Mouse (Mus musculus): Measurements from ENCODE around the gene Samd10.

Gene Samd10

GRCm38 (mm10) chr2:181592231-181593041, 6.6 kb downstream of the Samd10 start, which contains the start of gene Zfp512b:
Gene Zfp512b (minus strand): TSS chr2:181592803.
- DNase-seq = peak; percentile 68 to 76

- DNase-seq = peak; percentile 38 to 51
Observed at GRCm38 (mm10) chr2:181591528-181592085, 7.4 kb downstream of the Samd10 start, which contains the start of gene Prpf6. Gene Prpf6 (plus strand): TSS chr2:181591868.

GRCm38 (mm10) chr2:181590471-181590870, 8.5 kb downstream of the Samd10 start:
- DNase-seq = no peak

DNA sequence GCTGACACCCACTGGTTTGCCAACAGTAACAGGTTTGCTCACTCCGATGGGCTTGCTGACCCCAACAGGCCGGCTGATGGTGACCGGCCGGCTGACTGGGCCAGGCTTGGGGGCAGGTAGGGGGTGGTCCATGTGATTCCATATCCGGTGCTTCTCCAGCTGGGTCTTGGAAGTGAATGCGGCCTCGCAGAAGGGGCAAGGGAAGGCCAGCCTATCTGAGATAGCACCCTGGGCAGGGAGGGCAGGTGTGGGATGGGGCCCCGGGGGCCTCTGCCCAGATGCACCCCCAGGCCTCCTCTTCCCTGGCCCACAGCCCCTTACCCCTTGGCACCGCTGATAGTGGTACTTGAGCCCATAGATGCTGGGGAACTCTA, 9.3 kb downstream of the Samd10 start:
- DNase-seq = no peak

DNA sequence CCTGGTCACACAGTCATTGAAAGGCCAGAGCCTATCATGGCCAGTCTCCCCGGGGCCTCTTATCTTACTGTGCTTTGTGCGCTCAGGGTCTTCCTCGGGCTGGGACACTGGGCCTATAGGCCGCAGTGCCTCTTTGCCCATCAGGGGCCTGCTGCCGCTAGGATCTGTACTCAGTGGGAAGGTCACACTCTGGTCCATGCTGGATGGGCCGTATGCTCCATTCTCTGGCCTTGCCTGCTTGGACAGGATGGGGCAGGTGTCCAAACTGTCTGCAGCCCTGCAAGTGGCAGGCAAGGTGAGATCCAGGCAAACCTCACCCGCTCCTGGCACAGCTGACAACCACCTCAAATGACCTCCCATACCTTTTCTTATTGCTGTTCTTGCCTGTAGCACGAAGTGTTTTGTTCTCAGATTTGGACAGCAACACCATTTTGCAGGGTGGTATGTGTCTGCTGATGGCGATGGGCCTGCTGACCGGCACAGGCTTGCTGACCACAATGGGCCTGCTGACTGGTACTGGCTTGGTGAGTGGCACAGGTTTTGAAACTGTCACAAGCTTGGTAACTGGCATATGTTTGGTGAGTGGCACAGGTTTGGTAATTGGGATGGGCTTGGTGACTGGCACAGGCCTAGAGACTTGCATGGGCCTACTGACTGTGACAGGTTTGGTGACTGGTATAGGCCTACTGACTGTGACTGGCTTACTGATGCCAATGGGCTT, 9.8 kb downstream of the Samd10 start:
- no peak for DNase-seq

- no peak for DNase-seq
Observed at GRCm38 (mm10) chr2:181588229-181588780, 10.7 kb downstream of the Samd10 start.

GRCm38 (mm10) chr2:181587796-181588195, 11.2 kb downstream of the Samd10 start:
- no peak for DNase-seq

DNA sequence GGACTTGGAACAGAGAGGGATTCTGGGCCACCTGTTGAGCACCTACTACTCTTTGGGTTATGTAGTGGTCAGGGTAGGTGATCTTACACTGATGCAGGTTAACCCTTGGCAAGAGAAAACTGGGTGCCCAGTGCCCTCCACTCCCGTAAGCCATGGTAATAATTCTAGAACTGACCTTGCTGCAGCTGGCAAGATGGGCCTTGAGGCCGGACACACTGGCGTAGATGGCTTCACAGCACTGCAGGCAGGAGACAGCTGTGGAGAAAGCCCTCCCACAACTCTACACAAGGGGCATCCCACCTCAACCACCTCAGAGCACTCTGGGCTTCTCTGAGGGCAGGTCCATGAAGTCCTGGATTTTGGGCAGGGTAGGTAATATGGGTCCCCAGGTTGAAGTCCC, 12.9 kb downstream of the Samd10 start:
- no peak for DNase-seq

- no peak for DNase-seq
Observed at GRCm38 (mm10) chr2:181585506-181585905, 13.5 kb downstream of the Samd10 start.

DNA sequence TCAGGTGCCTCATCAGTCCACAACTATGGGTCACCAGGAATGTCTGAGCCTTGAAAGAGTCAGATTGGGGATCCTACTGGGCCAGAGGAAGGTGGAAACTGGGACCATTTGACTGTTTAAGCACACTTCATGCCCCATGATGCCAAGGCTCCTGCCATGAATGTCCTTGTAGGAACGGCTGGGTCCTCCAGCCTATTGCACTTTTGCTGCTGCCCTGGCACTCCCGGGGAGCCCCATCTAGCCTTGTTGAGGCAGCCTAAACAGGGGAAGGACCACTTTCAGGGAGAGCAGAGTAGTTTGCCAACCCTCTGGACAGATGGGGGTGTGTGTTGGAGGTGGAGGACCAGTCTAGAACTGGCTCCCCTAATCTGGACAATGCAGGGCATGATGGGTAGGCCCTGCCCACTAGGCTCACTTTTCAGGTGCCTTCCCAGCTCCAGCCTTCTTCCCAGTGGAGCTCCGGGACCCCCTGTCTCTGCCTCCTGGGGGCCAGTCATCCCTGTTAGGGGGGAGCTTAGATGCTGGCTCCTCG, 14.5 kb downstream of the Samd10 start, which contains the start of gene Uckl1:
TSS of gene Uckl1 (minus strand) at position 482 of the 532 bp plus-strand sequence.
- no peak for DNase-seq

DNA sequence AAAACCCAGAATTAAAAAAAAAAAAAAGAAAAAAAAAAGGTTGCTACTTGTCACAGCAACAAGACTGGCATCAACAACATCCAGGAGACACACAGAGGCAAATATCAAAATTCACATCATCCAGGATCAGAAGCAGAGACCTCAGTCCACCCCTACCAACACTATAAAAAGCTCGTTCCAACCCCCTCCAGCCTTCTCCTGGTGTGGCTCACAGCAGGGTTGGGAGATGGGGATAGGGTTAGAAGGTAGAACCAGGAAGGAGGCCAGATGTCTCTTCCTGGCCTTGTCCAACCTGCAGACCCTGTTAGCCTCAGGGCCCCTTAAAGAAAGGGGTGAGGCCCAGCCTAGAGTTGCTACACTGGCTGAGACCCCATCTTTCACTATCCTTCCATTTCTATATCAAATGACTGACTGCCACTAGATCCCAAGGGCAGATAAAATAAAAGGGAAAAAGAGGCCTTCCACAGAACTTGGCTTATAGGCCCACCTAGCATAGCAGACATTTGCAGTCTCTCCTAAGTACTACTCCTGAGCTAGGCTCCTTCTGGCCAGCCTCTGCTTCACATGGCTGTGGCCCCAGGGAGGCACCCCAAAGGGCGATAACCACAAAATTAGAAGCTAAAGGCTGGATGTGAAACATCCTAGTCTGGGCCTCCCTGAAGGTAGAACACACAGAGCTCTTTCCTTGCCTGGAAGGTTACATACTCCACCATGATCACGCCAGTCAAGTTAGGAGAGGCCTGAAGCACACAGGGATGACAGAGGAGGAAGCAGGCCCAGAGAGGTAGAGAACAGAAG, 15.4 kb downstream of the Samd10 start:
- DNase-seq = no peak

GRCm38 (mm10) chr2:181582939-181583338, 16.1 kb downstream of the Samd10 start:
- DNase-seq = no peak

DNA sequence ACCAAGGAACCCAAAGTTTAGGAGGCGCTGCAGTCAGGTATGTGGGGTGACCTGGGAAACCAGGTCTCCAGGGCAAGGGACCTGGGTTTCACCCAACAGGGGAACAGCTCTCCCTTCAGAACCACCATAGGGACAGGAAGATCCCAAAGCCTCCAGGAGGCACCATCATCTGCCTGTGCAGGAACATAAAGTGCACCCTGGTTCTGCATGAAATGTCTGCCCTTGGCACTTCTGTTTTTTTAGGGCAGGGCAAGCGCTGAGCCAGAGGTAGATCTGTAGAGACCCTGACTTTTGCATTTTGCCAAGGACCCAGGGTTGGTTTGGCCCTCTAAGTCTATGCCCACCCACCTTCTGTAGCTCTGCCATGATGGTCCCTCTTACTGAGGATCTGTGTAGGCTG, 16.7 kb downstream of the Samd10 start:
- DNase-seq = peak in 1 of 2 experiments; percentile 1

- DNase-seq = peak; percentile 82 to 85
Observed at GRCm38 (mm10) chr2:181581402-181582120, 17.5 kb downstream of the Samd10 start.

GRCm38 (mm10) chr2:181581016-181581401, 18.0 kb downstream of the Samd10 start:
- DNase-seq = peak; percentile 77 to 85

- DNase-seq = no peak
Observed at GRCm38 (mm10) chr2:181580131-181580772, 18.8 kb downstream of the Samd10 start.

- DNase-seq = no peak
Observed at GRCm38 (mm10) chr2:181579681-181580080, 19.3 kb downstream of the Samd10 start.

DNA sequence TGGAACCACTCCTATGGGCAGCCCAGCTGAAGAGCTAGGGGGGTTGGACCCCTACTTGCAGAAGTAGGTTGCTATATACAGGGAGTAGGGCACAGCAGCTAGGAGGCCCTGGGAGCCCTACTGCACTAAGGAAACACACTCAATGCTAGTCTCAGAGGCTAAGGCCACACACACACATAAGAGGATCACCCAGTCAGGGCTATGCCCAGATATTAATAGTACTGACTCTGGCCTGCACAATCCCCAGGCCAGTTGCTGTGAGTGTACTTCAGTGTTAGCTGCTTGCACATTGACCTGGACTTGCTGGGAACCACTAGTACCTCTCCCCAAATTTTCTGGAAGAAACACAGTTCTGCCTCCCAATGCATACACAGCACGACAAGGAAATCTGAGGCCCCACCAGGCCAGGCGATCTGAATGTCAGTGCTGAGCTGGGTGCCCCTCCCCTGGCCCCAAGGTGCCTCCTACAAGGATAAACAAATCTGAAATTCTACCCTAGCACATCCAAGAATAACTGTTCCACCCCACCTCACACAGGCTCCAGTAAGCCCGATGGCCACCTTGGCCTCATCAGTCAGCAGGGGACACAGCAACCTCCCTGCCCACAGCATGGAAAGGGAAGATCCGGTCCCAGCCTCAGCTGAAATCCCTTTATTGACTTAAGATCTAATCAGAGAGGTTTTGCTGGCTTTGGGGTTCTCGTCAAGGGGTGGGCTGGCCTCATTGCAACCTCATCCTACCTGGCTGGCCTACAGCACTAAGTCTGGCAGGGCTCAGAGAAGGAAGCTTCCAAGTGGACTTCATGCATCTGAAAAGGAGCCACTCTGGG, 20.0 kb downstream of the Samd10 start:
- DNase-seq = no peak

DNA sequence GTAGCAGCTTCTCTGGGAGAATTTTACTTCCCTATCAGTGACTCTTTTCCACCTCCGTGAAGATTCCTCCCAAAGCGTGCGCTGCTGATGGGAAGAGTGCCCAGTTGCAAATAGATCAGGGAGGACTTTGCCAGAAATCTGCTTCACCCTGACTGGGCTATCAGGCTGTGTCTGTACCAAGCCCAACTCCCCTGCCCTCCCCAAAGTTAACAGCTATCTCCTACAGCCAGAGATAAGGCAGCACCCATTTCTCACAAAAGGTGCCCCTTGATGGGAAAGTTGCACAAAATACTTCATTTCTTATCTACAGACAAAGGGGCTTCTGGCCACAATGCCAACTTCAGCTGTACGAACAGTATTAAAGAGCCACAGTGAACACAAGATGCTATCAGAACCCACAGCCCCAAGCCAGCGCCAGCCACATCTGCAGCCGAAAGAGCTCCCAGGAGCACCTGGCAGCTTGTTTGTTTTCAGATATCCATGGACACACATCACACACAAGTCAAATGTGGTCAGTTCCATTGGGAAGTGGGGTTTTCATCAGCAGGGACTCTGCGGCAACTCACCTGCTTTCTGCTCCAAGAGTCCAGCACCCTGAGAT, 20.9 kb downstream of the Samd10 start:
- peak in 1 of 2 experiments; percentile 0 for DNase-seq

Data from thymus, postnatal 36 days (tissue).